Comparison of ENCODE assay signal across 9 mouse cellular contexts in the genomic region with DNA sequence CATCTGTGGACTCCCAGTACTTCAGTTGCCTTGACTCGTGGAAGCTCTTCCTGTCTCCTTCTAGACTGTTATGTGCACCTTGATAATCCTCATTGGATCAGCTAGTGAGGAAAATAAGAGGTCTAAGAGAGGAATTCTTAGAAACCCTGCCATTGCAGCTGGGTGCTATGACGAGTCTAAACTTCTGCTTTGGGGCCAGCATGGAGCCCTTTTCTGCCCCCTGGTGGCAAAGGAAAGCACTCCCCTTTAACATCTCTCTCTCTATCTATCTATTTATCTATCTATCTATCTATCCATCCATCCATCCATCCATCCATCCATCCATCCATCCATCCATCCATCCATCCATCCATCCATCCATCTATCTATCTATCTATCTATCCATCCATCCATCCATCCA. TPM values are rescaled to one million over a fixed set of nuclear protein-coding genes. Genes with fewer than 3 reads are reported as not detected.
DNase-seq lines count a peak whose midpoint lies in the region; ATAC-seq and TF ChIP-seq lines count a peak whose summit lies in the region.
"Not testable (repeated sequence)": the region's sequence is repeated elsewhere in the genome, so short reads cannot be mapped to it uniquely, and the experiment has no call there.
"Had no signal": no experiment of that assay in that cellular context is flagged by ENCODE, and none has a peak within 500 bp of the region (broad histone marks: within the 10 kb centered on the region; RNA-seq: fewer than 3 reads in every experiment).

No protein-coding gene starts in this region.

- H3K27ac ChIP-seq in cerebellum, adult 2 months (ENCODE audit: insufficient read depth, low read length); forebrain, embryonic 14.5 days (ENCODE audit: low read depth, low read length); hindbrain, embryonic 11.5 days (ENCODE audit: low read depth, low read length); small intestine, adult 2 months (ENCODE audit: insufficient read depth, low read depth, low read length): not testable (repeated sequence)

- H3K27me3 ChIP-seq in cerebellum, adult 2 months (ENCODE audit: control insufficient read depth, insufficient read depth, low read length); forebrain, embryonic 14.5 days (replicated peaks; ENCODE audit: control insufficient read depth, insufficient read depth, low read length); hindbrain, embryonic 11.5 days (ENCODE audit: control insufficient read depth, insufficient read depth, low read length); small intestine, adult 2 months (ENCODE audit: control insufficient read depth, insufficient read depth, low read length): not testable (repeated sequence)

- 44% methylated on average over 2 of the region's 2 CpGs for WGBS in cerebellum, adult 2 months
- 14% methylated on average over 2 of the region's 2 CpGs for WGBS in forebrain, embryonic 14.5 days
- 19% methylated on average over 2 of the region's 2 CpGs for WGBS in hindbrain, embryonic 11.5 days
- WGBS in small intestine, adult 2 months: 12% methylated on average over 2 of the region's 2 CpGs

- peak; percentile 36; the same call in 1 of the 2 replicates for TF ChIP-seq CTCF in cerebellum, adult 2 months (IDR thresholded peaks at IDR 0.05; ENCODE audit: borderline replicate concordance, insufficient read depth, low read depth, low read length)
- TF ChIP-seq CTCF in small intestine, adult 2 months (IDR thresholded peaks at IDR 0.05; ENCODE audit: extremely low read depth, insufficient read length, insufficient replicate concordance, low read depth, low read length): peak; percentile 55; the same call in 1 of the 2 replicates

- H3K36me3 ChIP-seq in forebrain, embryonic 14.5 days (ENCODE audit: control insufficient read depth, insufficient read depth, low read length); hindbrain, embryonic 11.5 days (ENCODE audit: control insufficient read depth, insufficient read depth, low read length); small intestine, adult 2 months (ENCODE audit: control insufficient read depth, insufficient read depth, low read length): not testable (repeated sequence)

- peak; percentile 65 for DNase-seq in 416B (ENCODE audit: low read depth)
- DNase-seq in adrenal gland, adult (ENCODE audit: inconsistent age in 2 of 2, low spot score in 1 of 2): peak; percentile 35 to 73
- not testable (repeated sequence) for DNase-seq in cerebellum, adult 2 months
- peak; percentile 37 for DNase-seq in forebrain, embryonic 14.5 days (ENCODE audit: low spot score)
- DNase-seq in hindbrain, embryonic 11.5 days (ENCODE audit: low spot score): peak; percentile 59
- peak; percentile 21 for DNase-seq in left cerebral cortex, postnatal 4 days

- H3K4me2 ChIP-seq in forebrain, embryonic 14.5 days (ENCODE audit: low read length); hindbrain, embryonic 11.5 days (replicated peaks; ENCODE audit: low read depth, low read length): not testable (repeated sequence)

- not testable (repeated sequence) for ATAC-seq in forebrain, embryonic 14.5 days; hindbrain, embryonic 11.5 days (ENCODE audit: low FRiP score)
- peak; percentile 85 for ATAC-seq in megakaryocyte progenitor cell, adult 5-6 weeks (replicated peaks; ENCODE audit: poor library complexity)

- not testable (repeated sequence) for H3K4me3 ChIP-seq in cerebellum, adult 2 months (replicated peaks; ENCODE audit: insufficient read depth, low read depth, low read length); forebrain, embryonic 14.5 days (ENCODE audit: low read depth, low read length); hindbrain, embryonic 11.5 days (ENCODE audit: low read depth, low read length); small intestine, adult 2 months (ENCODE audit: low read depth, low read length)

- H3K9me3 ChIP-seq in forebrain, embryonic 14.5 days (replicated peaks; ENCODE audit: control insufficient read depth, low read length); hindbrain, embryonic 11.5 days (ENCODE audit: control insufficient read depth, low read length): not testable (repeated sequence)

- not testable (repeated sequence) for H3K9ac ChIP-seq in forebrain, embryonic 14.5 days (ENCODE audit: low read length); hindbrain, embryonic 11.5 days (ENCODE audit: low read depth, low read length)

- not testable (repeated sequence) for TF ChIP-seq POLR2A in cerebellum, adult 2 months (IDR thresholded peaks at IDR 0.05; ENCODE audit: borderline replicate concordance, insufficient read depth, low read length); small intestine, adult 2 months (IDR thresholded peaks at IDR 0.05; ENCODE audit: low read depth, low read length)

- H3K4me1 ChIP-seq in cerebellum, adult 2 months (ENCODE audit: control insufficient read depth, insufficient read depth, low read length); forebrain, embryonic 14.5 days (ENCODE audit: control insufficient read depth, insufficient read depth, low read length); hindbrain, embryonic 11.5 days (replicated peaks; ENCODE audit: control insufficient read depth, insufficient read depth, low read length); small intestine, adult 2 months (ENCODE audit: control insufficient read depth, insufficient read depth, insufficient read length, low read length): not testable (repeated sequence)

- intact Hi-C loops in left cerebral cortex, postnatal 4 days (cut with DNase I): not testable (repeated sequence)

RNA-seq across cellular contexts. Expression of a gene that starts 23.7 kb away (rescaled TPM):
- polyA plus RNA-seq in cerebellum, adult 2 months (2012; rRNA removed): 5.6 and 7.5 TPM in 2 replicates
- 0.66 and 0.75 TPM in 2 replicates for polyA plus RNA-seq in forebrain, embryonic 14.5 days (2014; fragmentation: Nextera tagmentation; extraction: Ambion mirVana)
- polyA plus RNA-seq in hindbrain, embryonic 11.5 days (2014; fragmentation: Nextera tagmentation; extraction: Ambion mirVana): 0.29 TPM in 1 of 2 replicates, not detected in the other
- 1 to 10 TPM; 1.1 to 1.6 TPM for total RNA-seq in left cerebral cortex, postnatal 4 days (2021)
- total RNA-seq in megakaryocyte progenitor cell, adult 5-6 weeks (2015): 0.37 and 1.0 TPM in 2 replicates
- 0.54 and 3.6 TPM in 2 replicates for total RNA-seq in megakaryocyte progenitor cell, adult 5-6 weeks (2017)
- polyA plus RNA-seq in small intestine, adult 2 months (2012; rRNA removed): 0.27 and 0.42 TPM in 2 replicates
- polyA plus RNA-seq: heart, embryonic 13.5 days had no signal
